Mouse (Mus musculus) MEL (cell line): ENCODE measurements around the gene Vcam1.

Source experiments
- BHLHE40 ChIP-seq: IDR thresholded peaks from 2 replicates; pipeline ENCODE4 v1.6.1; 2012; ENCODE audit warnings: low read depth, mild to moderate bottlenecking, inconsistent platforms, low read length, improper control_type of control experiment, borderline replicate concordance
- CHD2 ChIP-seq: IDR thresholded peaks from 2 replicates; pipeline ENCODE4 v1.6.1; 2011; ENCODE audit warnings: low read length, improper control_type of control experiment
- CTCF ChIP-seq, 3 experiments: IDR thresholded peaks in 2 of 3; conservative IDR thresholded peaks in 1 of 3; 2 replicates each; pipeline ENCODE4 v1.5.1; 2011 to 2012; ENCODE audit warnings: low read length in 3 of 3, low read depth in 2 of 3, mild to moderate bottlenecking in 2 of 3, improper control_type of control experiment in 1 of 3, inconsistent platforms in 1 of 3, mixed read lengths in 1 of 3, moderate library complexity in 1 of 3; ENCODE audit not compliant: control insufficient read depth in 1 of 3, insufficient read depth in 1 of 3, poor library complexity in 1 of 3, severe bottlenecking in 1 of 3
- ELF1 ChIP-seq: IDR thresholded peaks from 2 replicates; pipeline ENCODE4 v1.6.1; 2014; ENCODE audit warnings: low read depth, mild to moderate bottlenecking, inconsistent platforms, low read length, improper control_type of control experiment, moderate library complexity
- GABPA ChIP-seq: IDR thresholded peaks from 2 replicates; pipeline ENCODE4 v1.6.1; 2012; ENCODE audit warnings: low read depth, mild to moderate bottlenecking, inconsistent platforms, low read length, improper control_type of control experiment, moderate library complexity
- KAT2A ChIP-seq: conservative IDR thresholded peaks from 2 replicates; pipeline ENCODE4 v1.6.1; 2012; ENCODE audit warnings: low read depth, low read length, improper control_type of control experiment, inconsistent platforms
- MAFK ChIP-seq: IDR thresholded peaks from 2 replicates; pipeline ENCODE4 v1.6.1; 2011; ENCODE audit warnings: low read depth, mild to moderate bottlenecking, low read length, improper control_type of control experiment, borderline replicate concordance
- MAX ChIP-seq: IDR thresholded peaks from 2 replicates; pipeline ENCODE4 v1.6.1; 2011; ENCODE audit warnings: low read length, improper control_type of control experiment
- MAZ ChIP-seq: IDR thresholded peaks from 2 replicates; pipeline ENCODE4 v1.6.1; 2012; ENCODE audit warnings: low read depth, mild to moderate bottlenecking, inconsistent platforms, low read length, improper control_type of control experiment
- MXI1 ChIP-seq: IDR thresholded peaks from 2 replicates; pipeline ENCODE4 v1.6.1; 2011; ENCODE audit warnings: mild to moderate bottlenecking, low read depth, low read length, improper control_type of control experiment
- POLR2A ChIP-seq, 2 experiments: IDR thresholded peaks; 2 replicates each; pipeline ENCODE4 v1.6.1; 2011 to 2012; ENCODE audit warnings: low read length in 2 of 2, mild to moderate bottlenecking in 2 of 2, control low read depth in 1 of 2, improper control_type of control experiment in 1 of 2, low read depth in 1 of 2, moderate library complexity in 1 of 2; ENCODE audit not compliant: control insufficient read depth in 1 of 2, insufficient read depth in 1 of 2, poor library complexity in 1 of 2
- SIN3A ChIP-seq: IDR thresholded peaks from 2 replicates; pipeline ENCODE4 v1.6.1; 2012; ENCODE audit warnings: low read length, improper control_type of control experiment, inconsistent platforms
- ZC3H11A ChIP-seq: IDR thresholded peaks from 2 replicates; pipeline ENCODE4 v1.6.1; 2012; ENCODE audit warnings: low read depth, mild to moderate bottlenecking, inconsistent platforms, low read length, improper control_type of control experiment
- ZNF384 ChIP-seq: IDR thresholded peaks from 2 replicates; pipeline ENCODE4 v1.6.1; 2012; ENCODE audit warnings: low read depth, mild to moderate bottlenecking, inconsistent platforms, low read length, improper control_type of control experiment

DNA sequence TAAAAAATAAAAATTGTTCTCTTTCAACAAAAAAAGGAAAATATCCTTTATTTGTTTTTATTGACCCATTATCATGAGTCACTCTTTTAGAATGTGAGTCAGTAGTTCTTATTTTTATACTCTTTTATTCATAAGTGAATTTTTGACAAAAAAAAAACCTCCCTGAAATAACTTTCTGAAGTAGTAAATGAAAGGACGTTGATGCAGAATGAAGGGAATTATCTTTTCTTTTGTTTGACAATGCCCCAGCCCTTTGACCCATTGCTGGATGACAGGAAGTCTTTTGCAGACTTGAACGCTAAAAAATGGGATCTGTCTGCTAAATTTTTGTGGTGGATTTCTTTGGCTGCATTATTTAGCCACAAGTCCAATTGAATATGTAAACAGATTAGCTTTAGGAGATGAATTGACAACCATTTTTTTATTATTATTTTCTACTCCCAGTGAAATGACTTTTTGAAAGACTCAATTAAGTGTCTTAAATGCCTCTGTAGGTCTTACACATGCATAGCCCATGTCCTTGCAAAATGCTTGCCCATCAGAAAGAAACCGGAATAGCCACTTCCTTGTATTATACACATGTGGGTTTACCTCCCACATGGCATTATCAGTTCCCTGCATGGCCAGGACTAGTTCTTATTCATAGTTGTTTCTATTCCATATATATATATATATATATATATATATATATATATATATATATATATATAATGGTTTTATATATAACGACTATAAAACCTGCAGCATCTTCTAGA, 530 bp upstream of the Vcam1 start:
- no peak for TF ChIP-seq BHLHE40
- no peak for TF ChIP-seq POLR2A (IDR thresholded peaks at IDR 0.05; ENCODE audit: control insufficient read depth in 1 of 2, insufficient read depth in 1 of 2, low read depth in 1 of 2, low read length in 2 of 2, poor library complexity in 1 of 2)
- no peak for TF ChIP-seq MAX
- no peak for TF ChIP-seq MXI1
- no peak for TF ChIP-seq ZC3H11A
- no peak for TF ChIP-seq KAT2A
- no peak for TF ChIP-seq MAZ
- no peak for TF ChIP-seq CTCF (IDR thresholded peaks at IDR 0.05 in 2 of 3, conservative IDR thresholded peaks at IDR 0.05 in 1 of 3; ENCODE audit: control insufficient read depth in 1 of 3, insufficient read depth in 1 of 3, low read depth in 2 of 3, low read length in 3 of 3, poor library complexity in 1 of 3, severe bottlenecking in 1 of 3)
- no peak for TF ChIP-seq ELF1
- no peak for TF ChIP-seq ZNF384
- no peak for TF ChIP-seq CHD2
- no peak for TF ChIP-seq SIN3A
- TF ChIP-seq GABPA: no peak
- no peak for TF ChIP-seq MAFK
